Mouse (Mus musculus) gastrocnemius, postnatal 25 days (tissue): Measurements from ENCODE around the gene Nxph4. TPM values are rescaled to one million over a fixed set of nuclear protein-coding genes. Genes with fewer than 3 reads are reported as not detected.

Experiments
- DNase-seq: peaks from one replicate; pipeline ENCODE4 v3.0.0; 2022
- total RNA-seq, 2 experiments: library from RNA; stranded (reverse); gene quantifications; 1 replicate in 1 of 2; 2 replicates in 1 of 2; pipeline ENCODE4 v1.2.3; 2021

Nxph4 gene
- total RNA-seq, 2 experiments from 2014 or later, result 0.26 to 0.32 TPM

- DNase-seq, result no peak
Measured at GRCm38 (mm10) chr10:127488856-127489255, 45.5 kb downstream of the Nxph4 start.

GRCm38 (mm10) chr10:127485235-127485634, 49.1 kb downstream of the Nxph4 start:
- no peak for DNase-seq

- DNase-seq, result peak; percentile 47
Measured at GRCm38 (mm10) chr10:127480833-127481813, 53.2 kb downstream of the Nxph4 start.

GRCm38 (mm10) chr10:127479131-127479530, 55.2 kb downstream of the Nxph4 start:
- no peak for DNase-seq

- DNase-seq, result no peak
Measured at GRCm38 (mm10) chr10:127477301-127477700, 57.1 kb downstream of the Nxph4 start.

- DNase-seq, result no peak
Measured at GRCm38 (mm10) chr10:127476541-127476940, 57.8 kb downstream of the Nxph4 start.

Other genes with a start within 250 kb of the Nxph4 start
- gene Mbd6, start 245.5 kb downstream of the Nxph4 start, total RNA-seq, result 10 to 100 TPM; 12.7 to 14.3 TPM
- gene Mars, start 222.8 kb downstream of the Nxph4 start, total RNA-seq, result 10 to 100 TPM; 48.3 to 53.5 TPM
- 1 to 10 TPM; 1.4 to 1.7 TPM for gene Arhgap9, start 212.6 kb downstream of the Nxph4 start, total RNA-seq
- gene Gli1, start 192.6 kb downstream of the Nxph4 start, total RNA-seq, result 1 to 10 TPM in 1 of 2 experiments, under 1 TPM in 1; 0.74 to 1.5 TPM
- not detected for gene Inhbe, start 180.1 kb downstream of the Nxph4 start, total RNA-seq
- gene Inhbc, start 164.1 kb downstream of the Nxph4 start, total RNA-seq, result not detected
- gene R3hdm2, start 154.2 kb downstream of the Nxph4 start, total RNA-seq, result 100 to 1,000 TPM in 1 of 2 experiments, 10 to 100 TPM in 1; 97.8 to 120 TPM
- gene Stac3, start 32.9 kb downstream of the Nxph4 start, total RNA-seq, result 100 to 1,000 TPM; 308 to 367 TPM
- gene Ndufa4l2, start 19.6 kb downstream of the Nxph4 start, total RNA-seq, result 10 to 100 TPM; 11.4 to 15.1 TPM
- 10 to 100 TPM; 24.9 to 26.6 TPM for gene Shmt2, start 12.1 kb downstream of the Nxph4 start, total RNA-seq
- 10 to 100 TPM; 58.1 to 64.3 TPM for gene Lrp1, start 86.6 kb upstream of the Nxph4 start, total RNA-seq
- 10 to 100 TPM; 16.5 to 21.8 TPM for gene Stat6, start 108.4 kb upstream of the Nxph4 start, total RNA-seq
- 1 to 10 TPM; 1.7 to 2.5 TPM for gene Nemp1, start 132.3 kb upstream of the Nxph4 start, total RNA-seq
- 1 to 10 TPM; 2.5 to 4.7 TPM for gene Nab2, start 134.0 kb upstream of the Nxph4 start, total RNA-seq
- gene Myo1a, start 170.6 kb upstream of the Nxph4 start, total RNA-seq, result under 1 TPM; 0.10 to 0.21 TPM
- gene Tac2, start 189.9 kb upstream of the Nxph4 start, total RNA-seq, result not detected
- 1 to 10 TPM; 4.8 to 5.3 TPM for gene Zbtb39, start 205.0 kb upstream of the Nxph4 start, total RNA-seq
- gene Gpr182, start 217.2 kb upstream of the Nxph4 start, total RNA-seq, result under 1 TPM; 0.20 to 0.62 TPM
- gene Rdh1, start 225.2 kb upstream of the Nxph4 start, total RNA-seq, result under 1 TPM; 0.05 to 0.08 TPM
- not detected for gene Rdh16f1, start 225.2 kb upstream of the Nxph4 start, total RNA-seq
- under 1 TPM; 0.31 to 0.40 TPM for gene Rdh9, start 241.8 kb upstream of the Nxph4 start, total RNA-seq